ENCODE assay signal across 11 mouse cellular contexts in the genomic region with DNA sequence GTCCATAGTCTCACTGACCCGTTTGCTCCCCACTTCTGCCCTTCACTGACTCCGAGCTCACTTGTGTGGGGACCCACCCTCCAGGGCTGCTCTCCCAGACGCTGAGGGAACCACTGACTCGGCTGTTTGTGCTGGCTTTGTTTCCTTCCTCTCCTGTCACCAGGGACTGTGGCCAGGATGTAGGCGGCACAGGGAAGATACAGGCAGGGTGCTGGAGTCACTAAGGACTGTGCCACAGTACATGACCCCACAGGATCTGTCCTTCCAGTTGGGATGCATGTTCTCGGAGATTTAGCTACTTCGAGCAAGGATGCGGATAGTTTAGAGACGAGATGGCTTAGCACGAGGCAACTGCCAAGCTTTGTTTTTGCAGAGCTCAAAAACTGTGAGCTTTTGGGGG. TPM values are rescaled to one million over a fixed set of nuclear protein-coding genes. Genes with fewer than 3 reads are reported as not detected.
A peak's percentile ranks its signal among the peaks of the same experiment; 100 is the strongest.
DNase-seq lines count a peak whose midpoint lies in the region; ATAC-seq lines count a peak whose summit lies in the region.
"Had no signal": no experiment of that assay in that cellular context is flagged by ENCODE, and none has a peak within 500 bp of the region (broad histone marks: within the 10 kb centered on the region; RNA-seq: fewer than 3 reads in every experiment).

No protein-coding gene starts in this region.

- peak; percentile 58 for DNase-seq in layer of hippocampus, adult 9-11 months
- no peak for DNase-seq in layer of hippocampus, adult 8-10 months (ENCODE audit: low spot score in 2 of 2)
- DNase-seq in gastrocnemius, postnatal 25 days: peak; percentile 63
- peak; percentile 60 for DNase-seq in kidney, postnatal 14 days
- peak; percentile 51 to 53 for DNase-seq in thymus, postnatal 10 days (ENCODE audit: low spot score in 2 of 2)
- no peak for DNase-seq in neural tube, embryonic 10.5 days (ENCODE audit: extremely low spot score, low spot score)
- DNase-seq in ovary, adult 18-20 months (ENCODE audit: low spot score): no peak
- DNase-seq: embryo, embryonic 11 days had no signal

- H3K4me2 ChIP-seq in forebrain, embryonic 16.5 days (ENCODE audit: low read length): no peak overlapping the region
- H3K4me2 ChIP-seq: hindbrain, embryonic 15.5 days had no signal

- H3K9me3 ChIP-seq in forebrain, embryonic 16.5 days (ENCODE audit: control insufficient read depth, low read length): no peaks in the 10 kb centered on the region
- H3K9me3 ChIP-seq: hindbrain, embryonic 15.5 days had no signal

- no peaks in the 10 kb centered on the region for H3K36me3 ChIP-seq in forebrain, embryonic 16.5 days (ENCODE audit: control insufficient read depth, insufficient read depth)
- H3K36me3 ChIP-seq: hindbrain, embryonic 15.5 days had no signal

- ATAC-seq in forebrain, embryonic 16.5 days: no peak
- ATAC-seq: Patski had no signal

- H3K4me3 ChIP-seq in forebrain, embryonic 16.5 days (replicated peaks; ENCODE audit: low read length): no peak overlapping the region
- H3K4me3 ChIP-seq: hindbrain, embryonic 15.5 days had no signal

- H3K4me1 ChIP-seq in forebrain, embryonic 16.5 days (replicated peaks; ENCODE audit: control insufficient read depth, insufficient read depth, low read length): no peaks in the 10 kb centered on the region; the same call in 1 of the 2 replicates

- no peak overlapping the region for H3K27ac ChIP-seq in forebrain, embryonic 16.5 days (ENCODE audit: low read length)
- H3K27ac ChIP-seq: hindbrain, embryonic 15.5 days had no signal

- no peak overlapping the region for H3K9ac ChIP-seq in forebrain, embryonic 16.5 days (replicated peaks; ENCODE audit: low read depth, low read length)
- H3K9ac ChIP-seq: hindbrain, embryonic 15.5 days had no signal

- WGBS in forebrain, embryonic 16.5 days: 34% methylated on average over 10 of the region's 10 CpGs

- H3K27me3 ChIP-seq in forebrain, embryonic 16.5 days (replicated peaks; ENCODE audit: control insufficient read depth, insufficient read depth, low read length): no peaks in the 10 kb centered on the region
- H3K27me3 ChIP-seq: Patski had no signal

RNA-seq across cellular contexts. Expression of a gene that starts 25.5 kb away (rescaled TPM):
- 100 to 1,000 TPM; 392 to 484 (median 448) TPM for total RNA-seq in layer of hippocampus, adult 8-10 months (2022)
- total RNA-seq in gastrocnemius, postnatal 25 days (2021): 10 to 100 TPM; 33.1 to 33.3 TPM
- 36.8 and 36.9 TPM in 2 replicates for polyA plus RNA-seq in forebrain, embryonic 16.5 days (2015; fragmentation: Nextera tagmentation; extraction: Ambion mirVana)

RNA-seq across cellular contexts. Expression of a gene that starts 30.4 kb away (rescaled TPM):
- total RNA-seq in layer of hippocampus, adult 8-10 months (2022): 10 to 100 TPM in 1 of 4 experiments, 1 to 10 TPM in 3; 6.2 to 19.2 (median 8.1) TPM
- 10 to 100 TPM; 13.4 to 19.7 TPM for total RNA-seq in gastrocnemius, postnatal 25 days (2021)
- 6.1 and 6.7 TPM in 2 replicates for polyA plus RNA-seq in forebrain, embryonic 16.5 days (2015; fragmentation: Nextera tagmentation; extraction: Ambion mirVana)

Comparison
In these comparisons a context has a peak if more than half of its experiments do, and no peak if none do; other contexts are left out.
1. DNase-seq: peak in layer of hippocampus, adult 9-11 months (single experiment), gastrocnemius, postnatal 25 days (single experiment), kidney, postnatal 14 days (single experiment) and thymus, postnatal 10 days (2 of 2); none in layer of hippocampus, adult 8-10 months (0 of 2), neural tube, embryonic 10.5 days (single experiment) and ovary, adult 18-20 months (single experiment).
2. RNA of a gene that starts 25.5 kb away (total RNA-seq): 392 to 484 TPM in layer of hippocampus, adult 8-10 months; 33.1 to 33.3 TPM in gastrocnemius, postnatal 25 days; every median in the first group is over 10 times any median in the second.